Comparison of ENCODE assay signal across 17 mouse cellular contexts in genomic region chr2:58179056-58179455, GRCm38 (mm10). TPM values are rescaled to one million over a fixed set of nuclear protein-coding genes. Genes with fewer than 3 reads are reported as not detected.
DNase-seq lines count a peak whose midpoint lies in the region; ATAC-seq and TF ChIP-seq lines count a peak whose summit lies in the region.
"Had no signal": no experiment of that assay in that cellular context is flagged by ENCODE, and none has a peak within 500 bp of the region (broad histone marks: within the 10 kb centered on the region; RNA-seq: fewer than 3 reads in every experiment).

No protein-coding gene starts in this region.

- peak; percentile 38 to 39 for DNase-seq in spleen, postnatal 36 days (ENCODE audit: low spot score in 2 of 2)
- DNase-seq in spleen, postnatal 10 days (ENCODE audit: low spot score in 2 of 2) = no peak
- peak; percentile 43 for DNase-seq in thymus, adult 2 months
- DNase-seq in heart, postnatal 10 days = no peak
- no peak for DNase-seq in adrenal gland, adult 2 months
- DNase-seq in lung, adult 18-20 months = no peak
- no peak for DNase-seq in heart, embryonic 10.5 days (ENCODE audit: low spot score)
- DNase-seq: cerebellum, postnatal 14 days; gastrocnemius, postnatal 25 days; liver, embryonic 13.5 days; right cerebral cortex, postnatal 25 days had no signal

- TF ChIP-seq POLR2A in thymus, adult 2 months (IDR thresholded peaks at IDR 0.05; ENCODE audit: control insufficient read depth, extremely low read depth, insufficient read depth, low read length, poor library complexity) = no peak

- no peak overlapping the region for H3K4me3 ChIP-seq in thymus, adult 2 months (ENCODE audit: control insufficient read depth, insufficient read depth, low read length)
- H3K4me3 ChIP-seq in heart, embryonic 10.5 days = no peak overlapping the region
- H3K4me3 ChIP-seq: forebrain, embryonic 12.5 days; hindbrain, embryonic 10.5 days; liver, embryonic 13.5 days; megakaryocyte, embryonic 14.5 days; neural tube, embryonic 13.5 days had no signal

- 8% methylated on average over 1 of the region's 1 CpGs for WGBS in thymus, adult 2 months
- WGBS in heart, embryonic 10.5 days = 61% methylated on average over 1 of the region's 1 CpGs

- H3K27me3 ChIP-seq in thymus, adult 2 months (ENCODE audit: control insufficient read depth, insufficient read depth, low read length) = no peaks in the 10 kb centered on the region
- no peaks in the 10 kb centered on the region for H3K27me3 ChIP-seq in heart, embryonic 10.5 days (ENCODE audit: insufficient read depth, poor library complexity, severe bottlenecking)
- H3K27me3 ChIP-seq: forebrain, embryonic 12.5 days; liver, embryonic 13.5 days; megakaryocyte, embryonic 14.5 days; neural tube, embryonic 13.5 days had no signal

- intact Hi-C loops in heart, postnatal 10 days (cut with DNase I) = no loop called here

- peak; percentile 65 for ATAC-seq in megakaryocyte, adult 5-6 weeks (ENCODE audit: poor library complexity, severe bottlenecking)
- ATAC-seq: lung, postnatal 0 days had no signal

- no peaks in the 10 kb centered on the region for H3K9me3 ChIP-seq in heart, embryonic 10.5 days
- H3K9me3 ChIP-seq: forebrain, embryonic 12.5 days; hindbrain, embryonic 10.5 days; liver, embryonic 13.5 days; megakaryocyte, embryonic 14.5 days; neural tube, embryonic 13.5 days had no signal

- H3K36me3 ChIP-seq in thymus, adult 2 months (ENCODE audit: control insufficient read depth, insufficient read depth, low read length) = no peaks in the 10 kb centered on the region
- no peaks in the 10 kb centered on the region for H3K36me3 ChIP-seq in heart, embryonic 10.5 days
- H3K36me3 ChIP-seq: forebrain, embryonic 12.5 days; hindbrain, embryonic 10.5 days; liver, embryonic 13.5 days; neural tube, embryonic 13.5 days had no signal

- no peak overlapping the region for H3K27ac ChIP-seq in thymus, adult 2 months (ENCODE audit: control insufficient read depth, insufficient read depth, low read length)
- H3K27ac ChIP-seq in heart, embryonic 10.5 days = no peak overlapping the region
- H3K27ac ChIP-seq: forebrain, embryonic 12.5 days; hindbrain, embryonic 10.5 days; liver, embryonic 13.5 days; neural tube, embryonic 13.5 days had no signal

- no peak for TF ChIP-seq CTCF in thymus, adult 2 months (IDR thresholded peaks at IDR 0.05; ENCODE audit: borderline replicate concordance, control insufficient read depth, extremely low read depth, insufficient read depth, low read length, poor library complexity)

- H3K4me1 ChIP-seq in thymus, adult 2 months (replicated peaks; ENCODE audit: control insufficient read depth, insufficient read depth, low read length) = peaks cover 2% of the 10 kb centered on the region; the same call in 1 of the 2 replicates
- H3K4me1 ChIP-seq in heart, embryonic 10.5 days = no peaks in the 10 kb centered on the region
- H3K4me1 ChIP-seq: hindbrain, embryonic 10.5 days; liver, embryonic 13.5 days had no signal

RNA-seq across cellular contexts. Expression of gene Cytip, which starts 16.3 kb away (rescaled TPM):
- total RNA-seq in megakaryocyte, adult 5-6 weeks (2015) = 125 and 144 TPM in 2 replicates
- 285 and 325 TPM in 2 replicates for total RNA-seq in megakaryocyte, adult 5-6 weeks (2017)
- 284 and 293 TPM in 2 replicates for polyA plus RNA-seq in thymus, adult 2 months (2012; rRNA removed)
- total RNA-seq in heart, postnatal 10 days (2021) = 1 to 10 TPM; 1.6 to 1.9 TPM
- total RNA-seq in adrenal gland, adult 2 months (2021) = 10 to 100 TPM in 1 of 2 experiments, 1 to 10 TPM in 1; 9.8 to 17.1 TPM
- polyA plus RNA-seq in adrenal gland, adult 2 months (2012; rRNA removed) = 5.0 and 7.0 TPM in 2 replicates
- 0.06 and 0.39 TPM in 2 replicates for polyA plus RNA-seq in heart, embryonic 10.5 days (2016; fragmentation: Nextera tagmentation; extraction: Ambion mirVana)

Comparison
In these comparisons a context has a peak if more than half of its experiments do, and no peak if none do; other contexts are left out.
1. DNase-seq: peak in spleen, postnatal 36 days (2 of 2) and thymus, adult 2 months (single experiment); none in spleen, postnatal 10 days (0 of 2), heart, postnatal 10 days (0 of 2), adrenal gland, adult 2 months (single experiment), lung, adult 18-20 months (0 of 2) and heart, embryonic 10.5 days (single experiment).
2. RNA of gene Cytip, which starts 16.3 kb away (total RNA-seq): 125 to 325 TPM in megakaryocyte, adult 5-6 weeks; 9.8 to 17.1 TPM in adrenal gland, adult 2 months and 1.6 to 1.9 TPM in heart, postnatal 10 days; every median in the first group is over 4 times any median in the second.